ENCODE assay signal across 8 mouse cellular contexts in the genomic region with DNA sequence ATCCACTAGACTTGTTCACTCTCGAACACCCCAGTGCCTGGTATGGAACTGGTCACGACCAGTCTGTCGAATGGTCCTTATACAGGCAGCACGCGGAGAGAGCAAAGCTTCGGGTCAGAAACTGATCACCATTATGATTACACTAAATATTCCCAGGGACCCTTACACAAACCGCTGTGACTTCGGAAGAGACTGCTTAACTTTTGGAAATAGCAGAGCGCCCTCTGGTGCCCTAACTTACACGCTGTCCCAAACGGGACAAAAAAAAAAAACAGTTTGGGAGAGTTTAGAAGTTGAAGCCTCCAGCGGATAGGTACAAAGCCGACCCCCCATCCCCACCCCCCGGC. TPM values are rescaled to one million over a fixed set of nuclear protein-coding genes. Genes with fewer than 3 reads are reported as not detected.
DNase-seq lines count a peak whose midpoint lies in the region; ATAC-seq and TF ChIP-seq lines count a peak whose summit lies in the region.

No protein-coding gene starts in this region.

- no peak overlapping the region for H3K9ac ChIP-seq in heart, embryonic 11.5 days (ENCODE audit: low read depth, low read length)
- no peak overlapping the region for H3K9ac ChIP-seq in kidney, embryonic 14.5 days (ENCODE audit: low read depth, low read length)
- H3K9ac ChIP-seq in liver, postnatal 0 days (replicated peaks), result no peak overlapping the region
- peak overlapping the region; percentile 9; the same call in 1 of the 2 replicates for H3K9ac ChIP-seq in neural tube, embryonic 15.5 days (replicated peaks)

- peak overlapping the region; percentile 39 for H3K4me2 ChIP-seq in heart, embryonic 11.5 days
- H3K4me2 ChIP-seq in kidney, embryonic 14.5 days (replicated peaks; ENCODE audit: low read depth, low read length), result peak overlapping the region; percentile 39
- no peak overlapping the region for H3K4me2 ChIP-seq in liver, postnatal 0 days (ENCODE audit: low read depth, low read length)
- peak overlapping the region; percentile 53 for H3K4me2 ChIP-seq in neural tube, embryonic 15.5 days

- H3K27me3 ChIP-seq in heart, embryonic 11.5 days (ENCODE audit: control insufficient read depth, insufficient read depth, low read length), result peaks cover 13% of the 10 kb centered on the region
- peaks cover 19% of the 10 kb centered on the region for H3K27me3 ChIP-seq in kidney, embryonic 14.5 days (ENCODE audit: control insufficient read depth, insufficient read depth, low read length)
- no peaks in the 10 kb centered on the region for H3K27me3 ChIP-seq in liver, postnatal 0 days (ENCODE audit: insufficient read depth, low read length)
- peaks cover 28% of the 10 kb centered on the region for H3K27me3 ChIP-seq in neural tube, embryonic 15.5 days (replicated peaks)

- no peak overlapping the region for H3K27ac ChIP-seq in cortical plate, adult 2 months (ENCODE audit: insufficient read depth, low read length)
- no peak overlapping the region for H3K27ac ChIP-seq in heart, embryonic 11.5 days (ENCODE audit: low read depth, low read length)
- no peak overlapping the region for H3K27ac ChIP-seq in kidney, embryonic 14.5 days (ENCODE audit: low read depth, low read length)
- no peak overlapping the region for H3K27ac ChIP-seq in liver, postnatal 0 days (ENCODE audit: low read depth)
- H3K27ac ChIP-seq in neural tube, embryonic 15.5 days (replicated peaks), result no peak overlapping the region

- 3% methylated on average over 14 of the region's 14 CpGs for WGBS in heart, embryonic 11.5 days (ENCODE audit: insufficient replicate concordance)
- 2% methylated on average over 14 of the region's 14 CpGs for WGBS in kidney, embryonic 14.5 days
- WGBS in liver, postnatal 0 days (ENCODE audit: insufficient replicate concordance), result 9% methylated on average over 14 of the region's 14 CpGs
- WGBS in neural tube, embryonic 15.5 days, result 4% methylated on average over 14 of the region's 14 CpGs

- DNase-seq in 416B (ENCODE audit: low read depth) (peak; percentile 80), MN1 (ENCODE audit: low spot score) (peak; percentile 64)
- peak; percentile 79 for DNase-seq in liver, postnatal 0 days

- TF ChIP-seq EP300 in liver, postnatal 0 days (IDR thresholded peaks at IDR 0.05; ENCODE audit: low read depth), result no peak

- no peak overlapping the region for H3K4me3 ChIP-seq in cortical plate, adult 2 months (ENCODE audit: insufficient read depth, low read length)
- no peak overlapping the region for H3K4me3 ChIP-seq in heart, embryonic 11.5 days (ENCODE audit: low read depth, low read length)
- peak overlapping the region; percentile 25 for H3K4me3 ChIP-seq in kidney, embryonic 14.5 days (ENCODE audit: low read length)
- no peak overlapping the region for H3K4me3 ChIP-seq in liver, postnatal 0 days (ENCODE audit: low read depth, low read length)
- peak overlapping the region; percentile 33 for H3K4me3 ChIP-seq in neural tube, embryonic 15.5 days (replicated peaks)

- peak; percentile 68 for TF ChIP-seq CTCF in cortical plate, adult 2 months (IDR thresholded peaks at IDR 0.05; ENCODE audit: extremely low read depth, insufficient read depth, low read length)
- peak; percentile 78 for TF ChIP-seq CTCF in liver, postnatal 0 days (IDR thresholded peaks at IDR 0.05; ENCODE audit: low read depth)

- peaks cover 9% of the 10 kb centered on the region; the same call in 1 of the 2 replicates for H3K36me3 ChIP-seq in heart, embryonic 11.5 days (ENCODE audit: control insufficient read depth, insufficient read depth, low read length)
- H3K36me3 ChIP-seq in kidney, embryonic 14.5 days (ENCODE audit: control insufficient read depth, insufficient read depth, low read length), result peaks cover 4% of the 10 kb centered on the region; the same call in 1 of the 2 replicates
- H3K36me3 ChIP-seq in liver, postnatal 0 days (replicated peaks; ENCODE audit: insufficient read depth, low read length), result peaks cover 3% of the 10 kb centered on the region; the same call in 1 of the 2 replicates
- H3K36me3 ChIP-seq in neural tube, embryonic 15.5 days, result no peaks in the 10 kb centered on the region

- no peak for ATAC-seq in heart, embryonic 11.5 days (replicated peaks; ENCODE audit: insufficient number of reproducible peaks, low FRiP score, low TSS enrichment)
- ATAC-seq in kidney, embryonic 14.5 days (ENCODE audit: low FRiP score, low TSS enrichment), result peak; percentile 11; the same call in 1 of the 2 replicates
- ATAC-seq in liver, postnatal 0 days, result no peak
- ATAC-seq in neural tube, embryonic 15.5 days (ENCODE audit: low FRiP score), result no peak
- no peak for ATAC-seq in inflammation-experienced regulatory T-cells, adult 6 months

- H3K9me3 ChIP-seq in heart, embryonic 11.5 days (replicated peaks; ENCODE audit: control insufficient read depth, low read length), result no peaks in the 10 kb centered on the region
- no peaks in the 10 kb centered on the region for H3K9me3 ChIP-seq in kidney, embryonic 14.5 days (ENCODE audit: control insufficient read depth, low read length)
- H3K9me3 ChIP-seq in liver, postnatal 0 days (ENCODE audit: low read length), result no peaks in the 10 kb centered on the region
- no peaks in the 10 kb centered on the region for H3K9me3 ChIP-seq in neural tube, embryonic 15.5 days (replicated peaks)

- TF ChIP-seq POLR2A in cortical plate, adult 2 months (IDR thresholded peaks at IDR 0.05; ENCODE audit: extremely low read depth, insufficient read depth, low read length), result no peak

- H3K4me1 ChIP-seq in cortical plate, adult 2 months (ENCODE audit: control insufficient read depth, insufficient read depth, low read length), result no peaks in the 10 kb centered on the region
- H3K4me1 ChIP-seq in heart, embryonic 11.5 days (ENCODE audit: control insufficient read depth, insufficient read depth, low read length), result peaks cover 49% of the 10 kb centered on the region
- peaks cover 19% of the 10 kb centered on the region; the same call in 1 of the 2 replicates for H3K4me1 ChIP-seq in kidney, embryonic 14.5 days (ENCODE audit: control insufficient read depth, insufficient read depth, low read length)
- peaks cover 15% of the 10 kb centered on the region for H3K4me1 ChIP-seq in liver, postnatal 0 days (ENCODE audit: insufficient read depth)
- H3K4me1 ChIP-seq in neural tube, embryonic 15.5 days, result peaks cover 25% of the 10 kb centered on the region

RNA-seq across cellular contexts. Expression of gene Cavin1, which starts 11.2 kb away (rescaled TPM):
- polyA plus RNA-seq in cortical plate, adult 2 months (2012; rRNA removed), result 20.0 and 21.1 TPM in 2 replicates
- 113 and 175 TPM in 2 replicates for polyA plus RNA-seq in heart, embryonic 11.5 days (2014; fragmentation: Nextera tagmentation; extraction: Ambion mirVana)
- 40.7 and 45.1 TPM in 2 replicates for polyA plus RNA-seq in kidney, embryonic 14.5 days (2014; fragmentation: Nextera tagmentation; extraction: Ambion mirVana)
- 27.5 and 28.5 TPM in 2 replicates for polyA plus RNA-seq in liver, postnatal 0 days (2015; fragmentation: Nextera tagmentation; extraction: Ambion mirVana)
- 45.6 and 73.4 TPM in 2 replicates for polyA plus RNA-seq in neural tube, embryonic 15.5 days (2015; fragmentation: Nextera tagmentation; extraction: Ambion mirVana)
- polyA plus RNA-seq in inflammation-experienced regulatory T-cells, adult 6 months (2017; shearing (Covaris generic)), result under 1 TPM in 2 of 3 experiments, not detected in 1; 0.09 to 0.26 TPM

RNA-seq across cellular contexts. Expression of gene Stat3, which starts 20.1 kb away (rescaled TPM):
- polyA plus RNA-seq in cortical plate, adult 2 months (2012; rRNA removed), result 33.0 and 38.9 TPM in 2 replicates
- polyA plus RNA-seq in heart, embryonic 11.5 days (2014; fragmentation: Nextera tagmentation; extraction: Ambion mirVana), result 45.0 and 49.0 TPM in 2 replicates
- 25.3 and 40.0 TPM in 2 replicates for polyA plus RNA-seq in kidney, embryonic 14.5 days (2014; fragmentation: Nextera tagmentation; extraction: Ambion mirVana)
- 44.9 and 53.7 TPM in 2 replicates for polyA plus RNA-seq in liver, postnatal 0 days (2015; fragmentation: Nextera tagmentation; extraction: Ambion mirVana)
- polyA plus RNA-seq in neural tube, embryonic 15.5 days (2015; fragmentation: Nextera tagmentation; extraction: Ambion mirVana), result 57.9 and 66.9 TPM in 2 replicates
- 100 to 1,000 TPM in 1 of 3 experiments, 10 to 100 TPM in 2; 79.3 to 111 (median 99.2) TPM for polyA plus RNA-seq in inflammation-experienced regulatory T-cells, adult 6 months (2017; shearing (Covaris generic))

RNA-seq across cellular contexts. Expression of gene Atp6v0a1, which starts 49.8 kb away (rescaled TPM):
- 333 and 341 TPM in 2 replicates for polyA plus RNA-seq in cortical plate, adult 2 months (2012; rRNA removed)
- 57.1 and 62.2 TPM in 2 replicates for polyA plus RNA-seq in heart, embryonic 11.5 days (2014; fragmentation: Nextera tagmentation; extraction: Ambion mirVana)
- polyA plus RNA-seq in kidney, embryonic 14.5 days (2014; fragmentation: Nextera tagmentation; extraction: Ambion mirVana), result 29.2 and 38.8 TPM in 2 replicates
- polyA plus RNA-seq in liver, postnatal 0 days (2015; fragmentation: Nextera tagmentation; extraction: Ambion mirVana), result 25.0 and 29.4 TPM in 2 replicates
- 150 and 167 TPM in 2 replicates for polyA plus RNA-seq in neural tube, embryonic 15.5 days (2015; fragmentation: Nextera tagmentation; extraction: Ambion mirVana)
- polyA plus RNA-seq in inflammation-experienced regulatory T-cells, adult 6 months (2017; shearing (Covaris generic)), result 1 to 10 TPM; 1.3 to 7.7 (median 6.8) TPM

Comparison
In these comparisons a context has a peak if more than half of its experiments do, and no peak if none do; other contexts are left out.
1. H3K4me3 ChIP-seq: peak in kidney, embryonic 14.5 days (single experiment) and neural tube, embryonic 15.5 days (single experiment); none in cortical plate, adult 2 months (single experiment), heart, embryonic 11.5 days (single experiment) and liver, postnatal 0 days (single experiment).
2. RNA of gene Cavin1, which starts 11.2 kb away (polyA plus RNA-seq): 113 to 175 TPM in heart, embryonic 11.5 days, 45.6 to 73.4 TPM in neural tube, embryonic 15.5 days, 40.7 to 45.1 TPM in kidney, embryonic 14.5 days, 27.5 to 28.5 TPM in liver, postnatal 0 days and 20.0 to 21.1 TPM in cortical plate, adult 2 months; 0.09 to 0.26 TPM in inflammation-experienced regulatory T-cells, adult 6 months; every median in the first group is over 10 times any median in the second.
3. Peak in every context shown above with its lines, with median percentiles within 50 percentile points of each other: DNase-seq.